Mouse (Mus musculus) left cerebral cortex, adult 11 months (tissue): ENCODE measurements around the gene Sorl1.

Source experiments
- DNase-seq: peaks from one replicate; pipeline ENCODE4 v3.0.0; 2022; ENCODE audit warnings: low spot score

The Sorl1 gene

DNA sequence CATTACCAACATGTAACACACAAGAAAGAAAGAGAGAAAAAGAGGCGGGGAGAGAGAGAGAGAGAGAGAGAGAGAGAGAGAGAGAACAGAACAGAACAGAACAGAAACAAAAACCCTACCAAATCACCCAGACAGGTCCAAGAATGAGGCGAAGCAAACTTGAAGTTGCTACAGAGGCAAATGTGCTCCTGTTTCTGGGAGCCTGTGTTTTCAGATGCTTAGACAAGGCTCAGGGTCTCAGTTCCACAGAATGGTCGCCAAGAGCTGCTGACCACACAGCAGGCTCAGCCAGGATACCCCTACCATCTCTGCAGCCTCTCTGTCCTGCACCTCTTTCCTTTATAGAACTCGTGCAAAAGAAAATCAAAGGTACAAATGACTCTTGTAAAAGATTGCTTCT is 205.9 kb downstream of the Sorl1 start:
- DNase-seq = no peak

DNA sequence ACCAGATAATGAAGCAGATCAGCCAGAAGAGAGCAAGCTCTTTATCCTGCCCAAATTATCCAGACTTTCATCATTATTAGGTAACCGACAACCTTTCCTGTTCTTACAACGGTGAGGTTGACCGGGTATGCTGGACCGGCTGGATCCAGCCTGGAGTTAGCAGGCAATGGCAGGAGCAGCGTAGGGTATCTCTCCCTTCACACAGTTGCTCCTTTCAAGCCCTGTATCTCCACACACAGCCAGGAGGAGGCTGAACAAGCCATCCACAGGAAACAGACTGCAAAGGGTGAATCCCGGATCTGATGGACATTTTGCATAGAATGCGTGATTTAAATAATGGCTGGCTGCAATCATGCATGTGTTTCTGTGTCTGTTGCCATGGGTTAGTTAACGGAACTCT is 208.5 kb downstream of the Sorl1 start:
- no peak for DNase-seq
